Mouse (Mus musculus): ENCODE results near the gene Sema6c. TPM values are rescaled to one million over a fixed set of nuclear protein-coding genes. Genes with fewer than 3 reads are reported as not detected.

Gene Sema6c
- polyA plus RNA-seq (2014; fragmentation: Nextera tagmentation; extraction: Ambion mirVana), result 39.0 and 44.4 TPM in 2 replicates

DNA sequence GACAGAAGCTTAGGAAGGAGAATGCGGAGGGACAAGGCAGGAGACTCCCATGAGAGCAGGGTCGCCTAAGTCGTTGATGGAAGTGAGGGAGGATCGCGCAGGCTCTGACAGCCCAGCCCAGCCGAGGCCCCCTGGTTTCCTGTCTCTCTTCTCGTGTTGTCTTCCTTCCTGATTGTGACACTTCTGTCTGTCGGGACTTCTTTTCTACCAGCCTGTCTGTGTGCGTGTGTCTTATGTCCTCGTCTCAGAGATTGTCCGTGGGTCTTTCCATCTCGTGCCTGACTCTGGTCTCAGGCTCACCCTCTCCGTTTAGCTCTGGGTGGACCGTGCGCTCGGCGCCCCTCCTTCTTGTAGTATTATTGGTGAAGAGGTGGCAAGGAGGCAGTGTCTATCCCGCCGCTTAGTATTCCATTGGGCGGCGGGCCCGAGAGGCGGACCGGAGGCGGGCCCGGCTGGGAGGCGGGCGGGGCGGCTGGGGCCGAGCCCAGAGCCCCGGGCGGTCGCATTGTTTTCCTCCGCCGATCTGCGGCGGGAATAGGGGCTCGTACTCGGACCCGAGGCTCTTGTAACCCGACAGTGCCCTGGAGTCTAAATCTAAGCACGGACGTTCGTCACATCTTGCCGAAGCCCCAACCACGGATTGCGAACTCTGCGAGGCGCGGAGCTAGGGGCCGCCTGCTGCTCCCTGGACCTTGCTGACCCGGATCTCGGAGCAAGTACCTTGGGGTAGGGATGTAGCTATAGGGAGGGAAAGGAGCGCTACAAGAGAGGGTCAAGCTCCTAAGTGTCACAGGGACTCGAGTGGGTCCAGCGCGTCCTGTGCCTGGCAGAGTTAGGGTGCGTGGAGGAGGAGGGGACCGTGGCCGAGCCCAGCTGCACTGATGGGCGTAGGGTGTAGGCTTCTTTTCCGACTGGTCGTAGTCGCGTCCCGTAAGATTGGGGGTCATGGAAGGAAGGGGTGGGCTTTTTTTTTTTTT lies at the start of gene Sema6c:
Gene Sema6c (plus strand): TSS at position 471 of the 977 bp plus-strand sequence.
- WGBS, result under 1% methylated on average over 66 of the region's 66 CpGs
- H3K4me2 ChIP-seq (ENCODE audit: low read length), result peak within 1 kb of the TSS; percentile 78
- DNase-seq, result peak; percentile 95

GRCm38 (mm10) chr3:95110911-95111726 lies 49.1 kb upstream of the Sema6c start, which contains the start of gene Vps72:
TSS of gene Vps72 (plus strand) at chr3:95111022.
- Histone ChIP-seq H3K27me3 (ENCODE audit: control insufficient read depth, insufficient read depth, low read length) (no peaks in the 10 kb centered on the region), H3K4me3 (replicated peaks; ENCODE audit: low read depth, low read length) (peak within 1 kb of the TSS; percentile 88), H3K9me3 (ENCODE audit: control insufficient read depth, low read length) (no peaks in the 10 kb centered on the region), H3K36me3 (ENCODE audit: control insufficient read depth, insufficient read depth, low read length) (peaks cover 20% of the 10 kb centered on the region), H3K4me1 (ENCODE audit: control insufficient read depth, insufficient read depth, low read length) (peaks cover 11% of the 10 kb centered on the region), H3K4me2 (ENCODE audit: low read length) (peak within 1 kb of the TSS; percentile 49), H3K27ac (replicated peaks; ENCODE audit: low read depth, low read length) (peak within 1 kb of the TSS; percentile 96), H3K9ac (replicated peaks; ENCODE audit: low read length) (peak within 1 kb of the TSS; percentile 76)
- under 1% methylated on average over 54 of the region's 54 CpGs for WGBS
- DNase-seq, result peak; percentile 95
- peak; percentile 76 for ATAC-seq (ENCODE audit: low FRiP score, low TSS enrichment)

More for the DNA sequence above, at the start of gene Sema6c:
- H3K36me3 ChIP-seq (ENCODE audit: control insufficient read depth, insufficient read depth, low read length), result peaks cover 14% of the 10 kb centered on the region
- peak within 1 kb of the TSS; percentile 98 for H3K4me3 ChIP-seq (replicated peaks; ENCODE audit: low read depth, low read length)
- peaks cover 30% of the 10 kb centered on the region for H3K4me1 ChIP-seq (ENCODE audit: control insufficient read depth, insufficient read depth, low read length)
- H3K27ac ChIP-seq (replicated peaks; ENCODE audit: low read depth, low read length), result peak within 1 kb of the TSS; percentile 87
- H3K9me3 ChIP-seq (ENCODE audit: control insufficient read depth, low read length), result no peaks in the 10 kb centered on the region
- peak within 1 kb of the TSS; percentile 93 for H3K9ac ChIP-seq (replicated peaks; ENCODE audit: low read length)
- ATAC-seq (ENCODE audit: low FRiP score, low TSS enrichment), result peak; percentile 95
- H3K27me3 ChIP-seq (ENCODE audit: control insufficient read depth, insufficient read depth, low read length), result no peaks in the 10 kb centered on the region

GRCm38 (mm10) chr3:95112760-95113159 lies 47.5 kb upstream of the Sema6c start:
- no peak for DNase-seq
- Histone ChIP-seq H3K4me2 (ENCODE audit: low read length) (peak overlapping the region; percentile 49; the same call in 1 of the 2 replicates), H3K4me1 (ENCODE audit: control insufficient read depth, insufficient read depth, low read length) (peaks cover 11% of the 10 kb centered on the region), H3K4me3 (replicated peaks; ENCODE audit: low read depth, low read length) (no peak overlapping the region), H3K9me3 (ENCODE audit: control insufficient read depth, low read length) (no peaks in the 10 kb centered on the region), H3K27me3 (ENCODE audit: control insufficient read depth, insufficient read depth, low read length) (no peaks in the 10 kb centered on the region), H3K27ac (replicated peaks; ENCODE audit: low read depth, low read length) (no peak overlapping the region), H3K36me3 (ENCODE audit: control insufficient read depth, insufficient read depth, low read length) (peaks cover 34% of the 10 kb centered on the region), H3K9ac (replicated peaks; ENCODE audit: low read length) (no peak overlapping the region)
- no peak for ATAC-seq (ENCODE audit: low FRiP score, low TSS enrichment)
- WGBS, result 95% methylated on average over 1 of the region's 1 CpGs

DNA sequence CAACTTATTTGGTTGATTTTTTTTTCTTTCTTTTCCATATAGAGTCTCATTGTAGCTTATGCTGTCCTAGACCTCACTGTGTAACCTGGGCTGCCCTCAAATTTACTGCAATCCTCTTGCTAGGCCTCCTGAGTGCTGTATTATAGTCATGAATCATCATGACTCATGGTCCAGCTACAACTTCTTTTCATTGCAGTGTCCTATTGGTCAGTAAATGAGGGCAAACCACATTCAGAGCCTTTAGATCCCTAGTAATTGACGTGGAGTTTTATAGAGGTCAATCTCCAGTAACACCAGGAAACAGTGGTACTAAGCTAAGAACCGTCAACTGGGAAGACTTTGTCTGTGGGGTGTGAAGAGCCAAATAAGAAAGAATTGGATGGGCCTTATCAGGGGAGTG lies 42.5 kb upstream of the Sema6c start:
- Histone ChIP-seq H3K4me2 (ENCODE audit: low read length) (no peak overlapping the region), H3K4me1 (ENCODE audit: control insufficient read depth, insufficient read depth, low read length) (0 out of 2 replicates have a peak, but pooled peaks cover 1% of the 10 kb centered on the region), H3K9ac (replicated peaks; ENCODE audit: low read length) (no peak overlapping the region), H3K4me3 (replicated peaks; ENCODE audit: low read depth, low read length) (no peak overlapping the region), H3K27me3 (ENCODE audit: control insufficient read depth, insufficient read depth, low read length) (no peaks in the 10 kb centered on the region), H3K9me3 (ENCODE audit: control insufficient read depth, low read length) (no peaks in the 10 kb centered on the region), H3K27ac (replicated peaks; ENCODE audit: low read depth, low read length) (no peak overlapping the region), H3K36me3 (ENCODE audit: control insufficient read depth, insufficient read depth, low read length) (peaks cover 83% of the 10 kb centered on the region)
- DNase-seq (no peak), ATAC-seq (ENCODE audit: low FRiP score, low TSS enrichment) (no peak)
- WGBS, result 100% methylated on average over 2 of the region's 2 CpGs

GRCm38 (mm10) chr3:95121580-95121979 lies 38.7 kb upstream of the Sema6c start:
- DNase-seq, result no peak
- no peaks in the 10 kb centered on the region for H3K4me1 ChIP-seq (ENCODE audit: control insufficient read depth, insufficient read depth, low read length)
- 89% methylated on average over 6 of the region's 6 CpGs for WGBS
- no peak for ATAC-seq (ENCODE audit: low FRiP score, low TSS enrichment)
- H3K9ac ChIP-seq (replicated peaks; ENCODE audit: low read length), result no peak overlapping the region
- H3K27me3 ChIP-seq (ENCODE audit: control insufficient read depth, insufficient read depth, low read length), result no peaks in the 10 kb centered on the region
- no peak overlapping the region for H3K4me2 ChIP-seq (ENCODE audit: low read length)
- H3K9me3 ChIP-seq (ENCODE audit: control insufficient read depth, low read length), result no peaks in the 10 kb centered on the region
- H3K36me3 ChIP-seq (ENCODE audit: control insufficient read depth, insufficient read depth, low read length), result peaks cover 65% of the 10 kb centered on the region
- 0 out of 2 replicates have a peak overlapping the region, but pooled peaks have one; percentile 37 for H3K27ac ChIP-seq (replicated peaks; ENCODE audit: low read depth, low read length)
- no peak overlapping the region for H3K4me3 ChIP-seq (replicated peaks; ENCODE audit: low read depth, low read length)

DNA sequence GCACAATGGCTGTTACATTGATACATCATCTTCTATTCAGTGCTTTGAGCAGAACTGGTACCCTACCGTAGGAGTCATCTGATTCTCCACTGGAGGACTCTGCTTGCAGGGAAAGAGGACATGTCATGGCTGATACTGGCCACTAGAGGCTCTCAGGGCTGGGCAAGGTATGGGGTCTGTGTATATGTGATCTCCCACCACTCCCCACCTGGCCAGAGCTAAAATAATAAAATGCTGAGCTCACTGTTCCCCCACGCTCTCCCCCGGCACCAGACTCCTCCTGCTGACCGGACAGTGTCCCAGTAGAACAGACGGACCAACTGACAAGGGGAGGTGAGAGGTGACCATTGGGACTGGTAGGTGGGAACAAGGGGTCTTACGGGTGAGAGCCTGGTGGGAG lies 36.0 kb upstream of the Sema6c start, which contains the start of gene Tmod4:
Gene Tmod4 (plus strand): TSS at position 231 of the 400 bp plus-strand sequence.
- DNase-seq (peak; percentile 45), ATAC-seq (ENCODE audit: low FRiP score, low TSS enrichment) (no peak)
- Histone ChIP-seq H3K4me3 (replicated peaks; ENCODE audit: low read depth, low read length) (no peak within 1 kb of the TSS), H3K4me1 (ENCODE audit: control insufficient read depth, insufficient read depth, low read length) (no peaks in the 10 kb centered on the region), H3K27ac (replicated peaks; ENCODE audit: low read depth, low read length) (no peak within 1 kb of the TSS), H3K27me3 (ENCODE audit: control insufficient read depth, insufficient read depth, low read length) (no peaks in the 10 kb centered on the region), H3K36me3 (ENCODE audit: control insufficient read depth, insufficient read depth, low read length) (peaks cover 42% of the 10 kb centered on the region), H3K9ac (replicated peaks; ENCODE audit: low read length) (no peak within 1 kb of the TSS), H3K9me3 (ENCODE audit: control insufficient read depth, low read length) (no peaks in the 10 kb centered on the region), H3K4me2 (ENCODE audit: low read length) (no peak within 1 kb of the TSS)
- WGBS, result 60% methylated on average over 6 of the region's 6 CpGs

DNA sequence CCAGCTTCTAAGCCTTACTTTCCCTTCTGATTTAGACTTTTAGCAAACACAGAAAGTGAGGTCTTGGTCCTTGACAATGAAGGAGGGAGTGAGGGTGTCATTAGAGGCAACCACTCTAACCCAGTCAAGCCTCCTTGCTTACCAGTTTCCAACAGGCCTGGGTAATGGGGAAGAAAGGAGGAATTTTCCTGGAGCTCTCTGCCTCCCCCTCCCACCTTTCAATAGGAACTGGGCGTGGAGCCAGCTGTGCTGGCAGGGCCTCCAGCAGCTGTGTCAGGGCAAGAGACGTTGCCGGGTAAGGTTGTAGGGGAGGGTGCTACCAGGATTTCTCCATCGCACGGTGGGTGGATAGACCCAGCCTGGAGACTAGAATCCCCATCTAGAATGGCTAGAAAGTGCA lies 35.3 kb upstream of the Sema6c start:
- Histone ChIP-seq H3K27ac (replicated peaks; ENCODE audit: low read depth, low read length) (no peak overlapping the region), H3K4me3 (replicated peaks; ENCODE audit: low read depth, low read length) (no peak overlapping the region)

GRCm38 (mm10) chr3:95129226-95129651 lies 31.0 kb upstream of the Sema6c start:
- Histone ChIP-seq H3K9me3 (ENCODE audit: control insufficient read depth, low read length) (no peaks in the 10 kb centered on the region), H3K27ac (replicated peaks; ENCODE audit: low read depth, low read length) (no peak overlapping the region), H3K4me2 (ENCODE audit: low read length) (no peak overlapping the region), H3K4me1 (ENCODE audit: control insufficient read depth, insufficient read depth, low read length) (peaks cover 6% of the 10 kb centered on the region), H3K36me3 (ENCODE audit: control insufficient read depth, insufficient read depth, low read length) (peaks cover 23% of the 10 kb centered on the region), H3K4me3 (replicated peaks; ENCODE audit: low read depth, low read length) (no peak overlapping the region), H3K27me3 (ENCODE audit: control insufficient read depth, insufficient read depth, low read length) (no peaks in the 10 kb centered on the region), H3K9ac (replicated peaks; ENCODE audit: low read length) (no peak overlapping the region)
- ATAC-seq (ENCODE audit: low FRiP score, low TSS enrichment), result no peak
- WGBS, result 54% methylated on average over 6 of the region's 6 CpGs
- no peak for DNase-seq

More for the DNA sequence above, 35.3 kb upstream of the Sema6c start:
- DNase-seq (peak; percentile 63), ATAC-seq (ENCODE audit: low FRiP score, low TSS enrichment) (peak; percentile 31; the same call in 1 of the 2 replicates)
- no peaks in the 10 kb centered on the region for H3K9me3 ChIP-seq (ENCODE audit: control insufficient read depth, low read length)
- no peaks in the 10 kb centered on the region for H3K4me1 ChIP-seq (ENCODE audit: control insufficient read depth, insufficient read depth, low read length)
- WGBS, result 41% methylated on average over 5 of the region's 5 CpGs
- peaks cover 42% of the 10 kb centered on the region for H3K36me3 ChIP-seq (ENCODE audit: control insufficient read depth, insufficient read depth, low read length)
- no peak overlapping the region for H3K4me2 ChIP-seq (ENCODE audit: low read length)
- H3K9ac ChIP-seq (replicated peaks; ENCODE audit: low read length), result no peak overlapping the region
- H3K27me3 ChIP-seq (ENCODE audit: control insufficient read depth, insufficient read depth, low read length), result no peaks in the 10 kb centered on the region

Measured in midbrain, embryonic 14.5 days (tissue).